Mouse (Mus musculus) liver, embryonic 11.5 days (tissue): ENCODE data around the gene Sars2. TPM values are rescaled to one million over a fixed set of nuclear protein-coding genes. Genes with fewer than 3 reads are reported as not detected.

ENCODE experiments used
- ATAC-seq: fragments of 200-750 bp; cut with Nextera tagmentation; replicated peaks from 2 replicates; pipeline ENCODE4 v1.8.0; 2017; ENCODE audit warnings: moderate number of reproducible peaks, mild to moderate bottlenecking, moderate TSS enrichment, moderate library complexity; ENCODE audit not compliant: low FRiP score
- DNase-seq: peaks from one replicate; pipeline ENCODE4 v3.0.0-alpha.2; 2017; ENCODE audit warnings: low spot score
- H3K27ac ChIP-seq: fragments of 300-500 bp; sonication (generic); 2 replicates; pipeline ENCODE4 v1.5.1; 2014; ENCODE audit warnings: mild to moderate bottlenecking, low read depth, low read length, control low read depth
- H3K27me3 ChIP-seq: fragments of 300-500 bp; sonication (generic); replicated peaks from 2 replicates; pipeline ENCODE4 v1.6.1; 2014; ENCODE audit warnings: low read length, mixed read lengths; ENCODE audit not compliant: control insufficient read depth, insufficient read depth
- H3K36me3 ChIP-seq: fragments of 300-500 bp; sonication (generic); 2 replicates; pipeline ENCODE4 v1.6.1; 2014; ENCODE audit warnings: mild to moderate bottlenecking, low read length, moderate library complexity, mixed read lengths; ENCODE audit not compliant: control insufficient read depth, insufficient read depth
- H3K4me1 ChIP-seq: fragments of 300-500 bp; sonication (generic); replicated peaks from 2 replicates; pipeline ENCODE4 v1.6.1; 2014; ENCODE audit warnings: low read length, mixed read lengths; ENCODE audit not compliant: control insufficient read depth, insufficient read depth
- H3K4me2 ChIP-seq: fragments of 300-500 bp; sonication (generic); 2 replicates; pipeline ENCODE4 v1.6.1; 2014; ENCODE audit warnings: mild to moderate bottlenecking, control low read depth, moderate library complexity
- H3K4me3 ChIP-seq: fragments of 300-500 bp; sonication (generic); 2 replicates; pipeline ENCODE4 v1.5.1; 2014; ENCODE audit warnings: low read depth, low read length, control low read depth
- H3K9ac ChIP-seq: fragments of 300-500 bp; sonication (generic); 2 replicates; pipeline ENCODE4 v1.6.1; 2014; ENCODE audit warnings: low read depth, low read length, control low read depth
- H3K9me3 ChIP-seq: fragments of 300-500 bp; sonication (generic); 2 replicates; pipeline ENCODE4 v1.6.1; 2016; ENCODE audit warnings: low read length, inconsistent platforms, mixed read lengths; ENCODE audit not compliant: control insufficient read depth
- WGBS: fragments of 180-500 bp; shearing (Covaris S2); extraction: QIAGEN DNeasy Blood & Tissue Kit; methylation state at CpG from one replicate; pipeline ENCODE4 v1.1.7; 2014; 5-methylcytosine and 5-hydroxymethylcytosine counted together
- polyA plus RNA-seq: library from polyadenylated mRNA; unstranded; fragments of >200 nt; fragmentation: Nextera tagmentation; extraction: Ambion mirVana; gene quantifications from 2 replicates; pipeline ENCODE4 v1.2.1, GENCODE M21; 2014

Sars2 gene
- polyA plus RNA-seq, 1 experiment from 2014 or later, result 31.3 TPM

DNA sequence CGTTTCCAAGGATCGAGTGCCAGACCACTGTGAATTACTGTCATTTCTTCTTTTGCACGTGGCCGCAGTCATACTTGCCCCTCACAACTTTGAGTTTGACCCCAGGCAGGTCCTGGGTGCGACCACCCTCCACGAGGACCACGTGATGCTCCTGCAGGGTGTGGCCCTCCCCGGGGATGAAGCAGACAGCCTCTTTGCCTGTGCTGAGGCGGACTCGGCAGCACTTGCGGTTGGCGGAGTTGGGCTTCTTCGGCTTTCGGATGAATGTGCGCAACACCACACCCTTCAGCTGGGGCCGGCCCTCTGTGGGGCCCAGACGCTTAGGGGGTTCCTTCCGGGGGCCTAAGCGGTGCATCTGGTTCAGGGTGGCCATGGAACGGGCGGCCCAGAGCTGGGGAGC lies 2.0 kb upstream of the Sars2 start:
- H3K4me1 ChIP-seq, result peaks cover 15% of the 10 kb centered on the region
- no peak overlapping the region for H3K9ac ChIP-seq
- ATAC-seq, result no peak
- DNase-seq, result no peak
- H3K4me3 ChIP-seq, result no peak overlapping the region
- peaks cover 25% of the 10 kb centered on the region for H3K36me3 ChIP-seq
- WGBS, result 96% methylated on average over 21 of the region's 21 CpGs
- H3K4me2 ChIP-seq, result no peak overlapping the region
- H3K27ac ChIP-seq, result no peak overlapping the region
- no peaks in the 10 kb centered on the region for H3K9me3 ChIP-seq
- H3K27me3 ChIP-seq, result no peaks in the 10 kb centered on the region

DNA sequence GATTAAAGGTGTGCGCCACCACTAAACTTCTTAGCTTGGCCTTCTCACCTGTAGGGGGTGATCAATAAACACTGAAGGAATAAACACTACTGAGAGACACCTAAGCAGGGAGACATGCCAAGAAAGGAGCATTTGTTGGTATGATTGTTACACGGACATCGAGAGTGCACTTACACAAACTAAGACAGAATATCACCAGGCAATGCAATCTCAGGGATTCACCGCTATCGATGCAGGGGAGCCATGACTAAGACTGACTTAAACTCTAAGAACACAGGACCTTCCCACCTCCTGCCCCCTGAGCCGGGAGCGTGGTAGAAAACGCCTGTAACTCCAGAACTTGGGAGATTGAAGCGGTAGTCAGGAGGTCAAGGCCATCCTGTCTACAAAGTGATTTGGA lies 843 bp upstream of the Sars2 start:
- H3K9ac ChIP-seq, result peak overlapping the region; percentile 77
- H3K27me3 ChIP-seq, result no peaks in the 10 kb centered on the region
- H3K4me3 ChIP-seq, result peak overlapping the region; percentile 76
- no peaks in the 10 kb centered on the region for H3K9me3 ChIP-seq
- H3K36me3 ChIP-seq, result peaks cover 25% of the 10 kb centered on the region
- DNase-seq, result no peak
- WGBS, result 33% methylated on average over 9 of the region's 9 CpGs
- H3K4me2 ChIP-seq, result peak overlapping the region; percentile 95
- no peak for ATAC-seq
- H3K4me1 ChIP-seq, result peaks cover 15% of the 10 kb centered on the region
- peak overlapping the region; percentile 20 for H3K27ac ChIP-seq

DNA sequence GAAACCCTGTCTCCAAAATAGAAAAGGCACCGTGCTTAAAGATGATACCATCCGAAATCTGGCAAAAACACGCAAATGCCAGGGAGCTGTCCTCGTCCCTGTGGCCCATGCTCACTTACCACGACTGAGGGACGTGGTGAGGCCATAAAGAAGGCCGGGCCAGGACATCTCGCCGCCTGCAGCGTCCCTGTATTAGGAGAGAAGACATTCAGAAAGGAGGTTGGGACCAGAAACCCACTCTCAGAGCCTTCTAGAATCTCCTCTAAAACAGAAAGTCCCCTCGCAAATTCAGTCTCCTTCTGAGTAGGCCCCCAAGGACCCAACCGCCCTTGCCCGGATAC lies 454 bp upstream of the Sars2 start:
- DNase-seq (no peak), ATAC-seq (peak; percentile 18)
- Histone ChIP-seq H3K36me3 (peaks cover 25% of the 10 kb centered on the region), H3K27ac (peak overlapping the region; percentile 20), H3K27me3 (no peaks in the 10 kb centered on the region), H3K9ac (peak overlapping the region; percentile 77), H3K9me3 (no peaks in the 10 kb centered on the region), H3K4me1 (peaks cover 15% of the 10 kb centered on the region), H3K4me2 (peak overlapping the region; percentile 95), H3K4me3 (peak overlapping the region; percentile 76)
- 1% methylated on average over 13 of the region's 13 CpGs for WGBS

DNA sequence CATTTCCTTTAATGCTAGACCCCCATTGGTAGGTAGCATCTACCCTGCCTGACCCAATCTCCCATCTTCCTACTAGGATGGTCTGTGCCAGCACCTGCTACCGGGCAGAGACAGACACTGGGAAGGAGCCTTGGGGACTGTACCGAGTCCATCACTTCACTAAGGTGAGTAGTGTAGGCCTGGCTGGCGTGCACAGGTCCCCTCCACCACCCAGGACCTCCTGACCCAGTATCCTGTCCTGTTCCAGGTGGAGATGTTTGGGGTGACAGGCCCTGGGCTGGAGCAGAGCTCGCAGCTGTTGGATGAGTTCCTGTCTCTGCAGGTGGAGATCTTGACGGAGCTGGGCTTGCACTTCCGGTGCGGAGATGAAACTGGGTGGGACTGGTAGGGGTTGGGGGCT lies 8.1 kb downstream of the Sars2 start:
- Histone ChIP-seq H3K4me2 (no peak overlapping the region), H3K4me3 (no peak overlapping the region), H3K36me3 (peaks cover 11% of the 10 kb centered on the region; the same call in 1 of the 2 replicates), H3K9ac (no peak overlapping the region), H3K27ac (no peak overlapping the region), H3K27me3 (no peaks in the 10 kb centered on the region), H3K4me1 (no peaks in the 10 kb centered on the region), H3K9me3 (no peaks in the 10 kb centered on the region)
- WGBS, result 92% methylated on average over 7 of the region's 7 CpGs
- DNase-seq, result no peak
- no peak for ATAC-seq

DNA sequence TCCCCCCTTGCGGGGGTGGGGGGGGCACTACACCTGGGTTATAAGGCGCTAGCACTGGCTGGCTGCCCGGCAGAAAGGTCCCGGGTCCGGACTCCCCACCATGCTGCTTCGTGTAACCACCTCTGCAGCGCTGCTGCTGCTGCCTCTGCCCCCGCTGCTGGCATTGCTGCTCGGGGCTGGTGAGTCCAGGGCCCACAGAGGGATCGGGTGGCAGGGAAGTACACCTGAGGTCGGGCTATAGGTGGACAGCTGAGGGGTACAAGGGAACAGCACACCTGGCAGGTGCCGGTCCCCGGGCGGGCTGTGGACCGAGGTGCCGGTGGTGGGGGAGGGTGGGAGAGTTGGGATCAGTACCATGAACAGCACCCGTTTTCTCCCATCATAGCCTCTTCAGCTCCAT lies 14.3 kb downstream of the Sars2 start, which contains the start of gene Ccer2:
Gene Ccer2 (plus strand): TSS at position 96 of the 400 bp plus-strand sequence.
- H3K4me2 ChIP-seq, result peak within 1 kb of the TSS; percentile 17; the same call in 1 of the 2 replicates
- 0 out of 2 replicates have a peak, but pooled peaks cover 3% of the 10 kb centered on the region for H3K4me1 ChIP-seq
- no peak within 1 kb of the TSS for H3K4me3 ChIP-seq
- H3K9me3 ChIP-seq, result no peaks in the 10 kb centered on the region
- peaks cover 16% of the 10 kb centered on the region for H3K27me3 ChIP-seq
- no peak within 1 kb of the TSS for H3K9ac ChIP-seq
- WGBS, result 5% methylated on average over 17 of the region's 17 CpGs
- no peak within 1 kb of the TSS for H3K27ac ChIP-seq
- no peak for DNase-seq
- no peak for ATAC-seq
- peaks cover 14% of the 10 kb centered on the region; the same call in 1 of the 2 replicates for H3K36me3 ChIP-seq

DNA sequence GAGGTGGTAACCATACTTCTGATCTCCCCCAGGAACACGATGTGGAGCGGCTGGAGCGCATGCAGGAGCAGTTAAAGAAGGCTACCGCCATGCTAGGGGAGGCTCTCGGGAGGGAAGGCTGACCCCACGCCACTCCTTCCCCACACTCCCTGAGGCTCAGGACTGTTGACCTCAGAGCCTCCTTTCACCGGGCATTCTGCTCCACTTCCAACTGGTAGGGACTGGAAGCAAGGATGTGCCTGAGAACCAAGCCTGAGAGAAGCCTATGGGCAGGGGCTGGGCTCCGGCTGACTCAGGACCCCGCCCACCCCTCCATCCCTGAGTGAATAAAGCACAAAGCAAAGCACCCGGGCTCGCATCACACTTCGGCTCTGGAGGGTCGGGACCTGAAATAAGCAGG lies 16.8 kb downstream of the Sars2 start:
- Histone ChIP-seq H3K4me1 (0 out of 2 replicates have a peak, but pooled peaks cover 3% of the 10 kb centered on the region), H3K27ac (no peak overlapping the region), H3K9me3 (no peaks in the 10 kb centered on the region), H3K27me3 (peaks cover 16% of the 10 kb centered on the region), H3K9ac (no peak overlapping the region), H3K4me2 (no peak overlapping the region), H3K4me3 (no peak overlapping the region), H3K36me3 (peaks cover 17% of the 10 kb centered on the region)
- ATAC-seq, result no peak
- DNase-seq, result no peak
- 86% methylated on average over 13 of the region's 13 CpGs for WGBS

DNA sequence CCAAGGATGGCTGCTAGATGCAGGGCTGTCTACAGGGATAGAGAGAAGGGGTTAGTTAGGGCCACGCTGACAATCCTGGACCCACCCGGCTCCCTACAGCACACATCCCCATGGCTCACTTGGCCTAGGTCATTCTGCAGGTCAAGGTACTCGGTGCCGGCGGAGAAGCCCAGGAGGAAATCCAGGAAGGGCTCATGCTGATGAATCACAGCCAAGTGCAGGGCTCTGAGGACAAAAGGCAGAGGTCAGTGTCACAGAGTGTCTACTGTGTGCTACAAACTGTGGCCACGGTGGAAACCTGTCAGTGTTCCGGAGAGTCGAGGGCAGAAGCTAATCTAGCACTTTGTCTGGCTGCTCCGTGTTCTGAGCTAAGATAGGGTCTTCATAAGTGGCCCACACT lies 20.1 kb downstream of the Sars2 start:
- Histone ChIP-seq H3K4me1 (peaks cover 12% of the 10 kb centered on the region), H3K9ac (no peak overlapping the region), H3K4me2 (no peak overlapping the region), H3K27me3 (no peaks in the 10 kb centered on the region), H3K9me3 (no peaks in the 10 kb centered on the region), H3K4me3 (no peak overlapping the region), H3K27ac (no peak overlapping the region), H3K36me3 (peaks cover 17% of the 10 kb centered on the region)
- WGBS, result 93% methylated on average over 9 of the region's 9 CpGs
- ATAC-seq (no peak), DNase-seq (no peak)

DNA sequence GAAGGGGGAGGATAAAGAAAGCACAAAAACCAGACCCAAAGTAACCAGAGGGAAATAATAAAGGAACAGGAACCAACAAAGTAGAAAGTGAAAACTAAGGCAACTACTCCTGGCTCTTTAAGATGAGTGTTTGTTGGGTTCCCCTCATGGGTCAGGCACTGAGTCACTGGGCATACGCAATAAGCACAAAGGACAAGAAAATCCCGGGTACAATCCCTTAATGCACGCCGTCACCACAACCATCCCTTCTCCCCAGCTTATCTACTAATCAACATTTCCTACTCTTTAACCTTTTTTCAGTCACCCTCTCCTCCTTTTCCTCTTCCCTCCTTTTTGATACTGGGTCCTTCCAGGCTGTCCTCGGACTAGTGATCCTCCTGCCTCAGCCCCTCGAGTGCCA lies 23.4 kb downstream of the Sars2 start:
- ATAC-seq, result no peak
- Histone ChIP-seq H3K27ac (no peak overlapping the region), H3K9me3 (no peaks in the 10 kb centered on the region), H3K36me3 (peaks cover 12% of the 10 kb centered on the region), H3K4me2 (peak overlapping the region; percentile 87), H3K4me1 (peaks cover 27% of the 10 kb centered on the region), H3K4me3 (peak overlapping the region; percentile 66), H3K9ac (peak overlapping the region; percentile 45; the same call in 1 of the 2 replicates), H3K27me3 (no peaks in the 10 kb centered on the region)
- no peak for DNase-seq
- WGBS, result 60% methylated on average over 6 of the region's 6 CpGs

DNA sequence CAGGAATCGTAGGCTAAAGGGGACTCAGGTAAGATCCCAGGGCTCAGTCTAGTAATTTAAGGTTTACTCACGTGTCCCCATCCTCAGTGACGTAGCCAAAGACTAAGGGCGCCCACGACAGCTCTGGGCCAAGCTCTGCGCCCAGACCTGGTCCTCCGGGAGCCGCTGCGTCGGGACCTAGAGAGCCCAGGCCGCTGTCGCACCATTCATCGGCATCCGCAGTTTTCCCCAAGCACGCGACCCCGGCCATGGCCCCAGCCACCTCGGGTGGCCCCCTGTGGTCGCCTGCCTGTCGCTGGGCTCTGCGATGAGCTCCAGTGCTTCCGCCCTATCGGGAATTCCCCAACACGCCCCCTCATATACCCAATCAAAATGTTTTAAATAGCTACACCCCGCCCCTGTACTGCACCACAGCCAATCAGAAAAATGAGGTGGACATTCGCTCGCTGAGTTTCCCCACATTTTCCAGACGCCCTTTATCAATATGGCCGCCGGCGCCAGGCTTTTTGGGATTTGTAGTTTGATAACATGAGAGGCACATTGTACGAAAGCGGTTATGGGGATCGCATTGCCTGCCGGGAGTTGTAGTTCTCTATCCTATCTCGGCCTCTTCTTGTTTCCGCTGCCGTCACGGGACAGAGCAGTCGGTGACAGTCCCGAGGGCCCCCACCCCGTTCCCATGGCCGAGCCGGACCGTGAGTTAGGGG lies 24.5 kb downstream of the Sars2 start, which contains the start of gene Sirt2:
Gene Sirt2 (plus strand): TSS at position 563 of the 707 bp plus-strand sequence.
- no peak within 1 kb of the TSS for H3K27ac ChIP-seq
- peak within 1 kb of the TSS; percentile 66 for H3K4me3 ChIP-seq
- H3K9me3 ChIP-seq, result no peaks in the 10 kb centered on the region
- peaks cover 34% of the 10 kb centered on the region for H3K4me1 ChIP-seq
- DNase-seq (peak; percentile 94), ATAC-seq (peak; percentile 96)
- peak within 1 kb of the TSS; percentile 87 for H3K4me2 ChIP-seq
- no peaks in the 10 kb centered on the region for H3K27me3 ChIP-seq
- peaks cover 5% of the 10 kb centered on the region for H3K36me3 ChIP-seq
- H3K9ac ChIP-seq, result peak within 1 kb of the TSS; percentile 68
- under 1% methylated on average over 45 of the region's 45 CpGs for WGBS
